Mouse (Mus musculus) testis, postnatal 14 days (tissue): Measurements from ENCODE around the gene Il6st.

Source experiments
- DNase-seq: peaks from one replicate; pipeline ENCODE4 v3.0.0; 2021; ENCODE audit warnings: low spot score

Il6st gene

DNA sequence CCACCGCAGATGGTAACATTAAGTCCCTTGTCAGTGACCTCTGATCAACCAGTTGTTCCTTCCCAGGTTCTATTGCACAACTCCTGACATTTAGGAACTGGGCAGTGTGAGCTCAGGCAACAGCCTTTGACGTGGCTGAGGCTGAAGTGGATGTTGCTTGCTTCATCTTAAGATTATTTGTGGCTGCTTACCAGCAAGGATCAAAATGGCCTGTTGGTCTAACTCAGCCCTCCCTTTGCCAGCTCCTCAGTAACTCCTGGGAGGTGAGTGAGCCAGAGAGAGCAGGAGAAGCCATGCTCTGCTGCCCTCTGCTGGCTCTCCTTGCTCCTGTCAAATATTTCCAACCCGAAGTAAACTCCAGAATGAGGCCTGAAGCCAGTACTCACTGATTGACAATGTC lies 66.0 kb downstream of the Il6st start:
- peak; percentile 30 for DNase-seq

GRCm38 (mm10) chr13:112532235-112532634 lies 68.4 kb downstream of the Il6st start:
- DNase-seq: no peak

GRCm38 (mm10) chr13:112533556-112533955 lies 69.7 kb downstream of the Il6st start:
- no peak for DNase-seq

GRCm38 (mm10) chr13:112536611-112537010 lies 72.7 kb downstream of the Il6st start:
- DNase-seq: no peak

GRCm38 (mm10) chr13:112537065-112537464 lies 73.2 kb downstream of the Il6st start:
- DNase-seq: no peak

DNA sequence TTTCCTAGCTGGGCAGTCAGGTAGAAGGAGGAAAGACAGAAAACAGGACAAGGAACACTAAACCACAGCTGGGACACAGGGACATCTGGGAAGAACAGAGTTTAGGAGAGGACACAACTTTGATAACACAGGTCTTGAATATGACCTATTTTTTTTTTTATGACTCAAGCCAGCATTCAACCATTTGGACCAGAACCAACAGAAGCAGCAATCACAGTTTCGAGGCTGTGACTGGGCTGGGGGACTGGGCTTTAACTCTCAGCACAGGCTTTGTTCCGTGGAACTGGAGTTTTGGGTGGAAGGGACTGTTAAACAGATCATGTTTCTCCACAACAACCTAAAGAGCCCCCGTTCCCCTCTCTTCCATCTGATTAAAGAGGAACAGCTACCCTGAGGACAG lies 76.7 kb downstream of the Il6st start:
- no peak for DNase-seq

GRCm38 (mm10) chr13:112541223-112541975 lies 77.5 kb downstream of the Il6st start:
- DNase-seq: no peak

GRCm38 (mm10) chr13:112551641-112552548 lies 88.0 kb downstream of the Il6st start:
- DNase-seq: no peak

- no peak for DNase-seq
These were observed 89.4 kb downstream of the Il6st start for GRCm38 (mm10) chr13:112553304-112553703.

DNA sequence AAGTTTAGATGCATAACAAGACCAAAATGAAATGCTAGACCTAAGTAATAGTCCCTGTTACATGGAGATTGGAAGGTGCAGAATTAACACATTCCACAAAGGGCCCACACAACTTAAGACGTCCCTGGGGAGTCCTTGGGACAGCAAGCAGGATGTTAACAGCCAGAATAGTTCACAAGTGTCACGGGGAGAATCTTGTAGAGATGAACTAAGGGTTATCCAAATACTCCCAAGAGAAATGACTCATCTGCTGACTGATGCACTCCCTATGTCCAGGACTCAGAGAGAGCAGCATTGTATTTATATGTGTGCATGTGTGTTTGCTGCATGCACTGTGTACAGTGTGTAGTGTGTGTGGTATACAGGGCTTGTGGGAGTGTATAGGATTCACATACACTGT lies 92.6 kb downstream of the Il6st start:
- DNase-seq: no peak
